Mouse (Mus musculus): ENCODE data around the gene Gpatch2.

Gpatch2 gene

GRCm38 (mm10) chr1:187303221-187303620 is 87.9 kb downstream of the Gpatch2 start:
- DNase-seq (ENCODE audit: low spot score in 2 of 2) = no peak

DNA sequence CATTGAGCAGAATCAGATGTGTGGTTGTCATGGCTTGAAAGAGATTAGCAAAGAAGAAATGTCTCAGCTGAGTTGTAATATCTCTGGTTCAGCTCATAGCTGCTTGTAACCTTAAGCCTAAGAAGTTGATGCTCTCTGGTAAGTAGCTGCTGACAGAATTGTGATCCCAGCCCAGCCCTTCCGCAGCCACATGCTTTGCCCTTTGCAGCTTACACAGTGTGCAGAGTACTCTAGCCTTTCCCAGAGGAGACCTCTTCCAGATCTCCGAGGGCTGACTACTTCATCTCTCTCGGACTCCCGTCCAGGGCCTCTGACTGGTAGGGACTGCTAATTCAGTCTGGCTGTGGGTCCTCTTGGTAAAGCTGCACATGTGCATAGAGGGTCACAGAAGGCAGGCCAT is 92.0 kb downstream of the Gpatch2 start:
- no peak for DNase-seq (ENCODE audit: low spot score in 2 of 2)

- no peak for DNase-seq (ENCODE audit: low spot score in 2 of 2)
Measured at GRCm38 (mm10) chr1:187308523-187308922, 93.2 kb downstream of the Gpatch2 start.

DNA sequence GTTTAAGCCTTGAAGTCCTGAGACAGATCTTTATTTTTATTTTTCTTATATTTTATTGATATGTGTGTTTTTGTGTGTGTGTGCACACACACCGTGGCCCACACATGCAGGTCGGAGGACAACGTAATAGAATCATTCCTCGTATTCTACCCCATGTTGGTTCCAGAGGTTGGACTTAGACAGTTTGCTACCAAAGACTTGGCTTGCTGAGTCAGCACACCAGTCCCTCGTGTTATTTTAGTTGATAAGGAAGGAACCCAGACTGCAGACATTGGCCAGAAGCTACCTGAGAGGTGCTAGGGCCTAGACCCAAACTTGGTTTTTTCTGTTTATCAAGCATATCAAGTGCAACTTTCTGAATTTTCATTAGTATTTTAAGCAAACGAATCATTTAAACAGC is 95.8 kb downstream of the Gpatch2 start:
- DNase-seq (ENCODE audit: low spot score in 2 of 2) = no peak

GRCm38 (mm10) chr1:187313323-187313722 is 98.0 kb downstream of the Gpatch2 start:
- DNase-seq (ENCODE audit: low spot score in 2 of 2) = no peak

GRCm38 (mm10) chr1:187313763-187314162 is 98.5 kb downstream of the Gpatch2 start:
- DNase-seq (ENCODE audit: low spot score in 2 of 2) = no peak

DNA sequence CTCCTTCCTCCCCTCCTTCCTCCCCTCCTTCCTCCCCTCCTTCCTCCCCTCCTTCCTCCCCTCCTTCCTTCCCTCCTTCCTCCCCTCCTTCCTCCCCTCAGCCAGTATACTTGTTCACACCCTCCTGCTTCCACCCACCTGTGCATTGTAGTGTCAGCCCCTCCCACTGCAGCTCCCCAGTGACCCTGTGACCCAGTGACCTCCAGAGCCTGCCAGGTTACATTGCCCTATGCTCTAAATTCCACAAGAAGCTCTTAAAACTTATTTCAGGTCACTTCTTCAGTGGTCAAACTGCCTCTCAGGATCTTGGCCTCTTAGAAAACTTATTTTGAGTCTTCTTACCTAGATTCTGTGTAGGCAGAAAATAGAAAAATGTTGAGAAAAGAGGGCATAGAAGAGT is 99.2 kb downstream of the Gpatch2 start:
- DNase-seq (ENCODE audit: low spot score in 2 of 2) = no peak

DNA sequence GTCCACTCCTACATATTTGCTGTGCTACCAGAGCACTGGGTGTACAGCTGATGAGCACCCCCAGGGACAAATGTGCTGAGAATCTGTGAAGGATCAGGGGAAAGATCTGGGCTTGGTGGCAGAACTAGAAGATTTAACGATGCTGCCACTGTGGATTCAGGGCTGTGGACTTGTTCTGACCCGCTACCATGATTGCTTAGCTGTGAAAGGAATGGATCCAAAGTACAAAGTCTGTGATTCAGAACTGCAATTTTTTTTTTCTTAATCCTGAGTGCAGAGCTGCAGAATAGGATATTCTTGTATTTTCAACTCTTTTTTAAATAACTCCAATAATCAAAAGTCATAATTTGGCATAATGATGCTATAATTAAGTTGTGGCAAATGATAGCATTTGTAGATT is 100.5 kb downstream of the Gpatch2 start:
- no peak for DNase-seq (ENCODE audit: low spot score in 2 of 2)

- no peak for DNase-seq (ENCODE audit: low spot score in 2 of 2)
Measured at GRCm38 (mm10) chr1:187316555-187316954, 101.2 kb downstream of the Gpatch2 start.

DNA sequence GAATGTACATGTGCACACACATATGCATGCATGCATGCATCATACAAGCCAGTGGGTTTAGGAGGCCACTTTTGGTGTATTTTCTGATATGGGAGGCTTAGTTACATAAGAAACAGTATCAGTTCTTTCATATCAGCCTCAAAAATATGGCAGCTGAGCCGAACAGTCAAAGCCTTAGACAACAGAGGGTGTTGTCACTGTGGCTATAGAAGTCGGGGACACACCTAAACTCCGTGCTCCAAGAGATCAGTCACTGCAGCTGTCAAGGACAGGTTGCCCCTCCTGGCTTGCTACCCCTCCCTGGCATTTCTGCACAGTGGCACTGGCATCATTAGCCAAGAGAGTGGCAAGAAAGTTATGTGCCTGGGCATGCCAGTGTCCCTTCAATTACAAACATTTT is 106.5 kb downstream of the Gpatch2 start:
- no peak for DNase-seq (ENCODE audit: low spot score in 2 of 2)

DNA sequence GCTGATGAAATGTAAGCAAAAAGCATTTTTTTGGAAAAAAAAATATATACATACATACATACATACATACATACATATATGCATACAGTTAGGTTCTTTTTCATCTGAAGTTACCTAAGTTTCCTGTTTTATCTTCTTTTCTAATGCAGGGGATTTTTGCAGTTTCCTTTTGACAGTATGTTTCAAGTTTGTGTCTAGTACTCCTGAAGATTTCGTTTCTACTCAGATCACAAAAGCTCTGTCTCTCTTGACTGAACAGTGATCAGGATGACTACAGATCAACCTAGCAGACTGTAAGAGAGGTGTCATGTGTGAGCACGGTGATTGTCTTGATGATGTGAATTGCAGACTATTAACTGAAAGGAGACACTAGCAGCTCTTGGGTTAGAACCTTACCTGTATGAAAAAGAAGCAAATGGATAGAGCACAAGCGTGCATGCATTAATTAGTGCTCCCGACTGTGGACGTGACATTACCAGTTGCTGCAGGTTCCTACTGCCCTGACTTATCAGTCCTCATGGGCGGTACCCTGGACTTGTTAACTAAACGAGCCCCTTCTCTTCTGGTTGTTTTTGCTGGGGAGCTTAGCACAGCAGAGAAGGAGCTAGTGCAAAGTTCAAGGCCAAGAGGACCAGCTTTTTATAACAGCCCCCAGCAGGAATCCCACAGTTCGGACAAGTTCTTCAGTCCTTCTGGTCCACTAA is 107.3 kb downstream of the Gpatch2 start:
- DNase-seq (ENCODE audit: low spot score in 2 of 2) = no peak

GRCm38 (mm10) chr1:187323209-187323589 is 107.9 kb downstream of the Gpatch2 start:
- no peak for DNase-seq (ENCODE audit: low spot score in 2 of 2)

DNA sequence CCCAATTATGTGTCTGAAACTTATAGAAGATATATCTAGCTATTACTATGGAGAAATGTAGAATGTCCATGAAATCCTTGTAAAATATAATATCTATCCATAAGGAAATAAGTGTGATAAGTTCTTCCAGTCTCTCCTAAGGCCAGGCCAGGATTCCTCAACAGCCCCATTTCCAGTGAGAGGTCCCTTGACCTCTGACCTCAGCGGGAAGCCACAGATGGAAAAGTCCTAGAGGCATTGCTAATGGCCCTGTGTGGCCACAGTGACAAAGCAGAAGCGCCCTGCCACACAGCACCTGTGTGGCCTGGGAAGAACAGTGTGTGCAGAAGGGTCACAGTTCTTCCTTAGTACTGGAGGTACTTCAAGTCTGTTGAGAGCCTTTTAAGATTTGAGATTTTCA is 127.2 kb downstream of the Gpatch2 start:
- DNase-seq (ENCODE audit: low spot score in 2 of 2) = no peak

- no peak for DNase-seq (ENCODE audit: low spot score in 2 of 2)
Measured at GRCm38 (mm10) chr1:187345156-187345555, 129.8 kb downstream of the Gpatch2 start.

DNA sequence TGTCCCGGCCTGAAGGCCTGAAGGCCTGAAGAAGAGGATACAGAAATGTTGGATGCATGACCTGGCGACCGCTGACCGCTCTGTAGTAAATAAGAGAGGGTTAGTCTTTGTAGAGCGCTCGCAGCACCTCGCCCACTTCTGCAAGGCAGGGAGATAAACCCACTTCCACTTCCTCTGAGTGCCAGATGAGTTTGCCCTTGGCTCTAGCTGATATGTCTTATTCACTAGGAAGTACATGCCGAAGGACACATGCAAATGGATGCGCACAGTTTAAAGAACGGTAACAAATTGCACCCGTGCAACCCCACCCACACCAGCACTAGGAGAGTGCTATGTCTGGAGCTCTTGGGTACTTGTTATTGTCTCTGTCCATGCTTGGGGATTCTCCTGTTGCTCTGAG is 131.6 kb downstream of the Gpatch2 start:
- no peak for DNase-seq (ENCODE audit: low spot score in 2 of 2)

DNA sequence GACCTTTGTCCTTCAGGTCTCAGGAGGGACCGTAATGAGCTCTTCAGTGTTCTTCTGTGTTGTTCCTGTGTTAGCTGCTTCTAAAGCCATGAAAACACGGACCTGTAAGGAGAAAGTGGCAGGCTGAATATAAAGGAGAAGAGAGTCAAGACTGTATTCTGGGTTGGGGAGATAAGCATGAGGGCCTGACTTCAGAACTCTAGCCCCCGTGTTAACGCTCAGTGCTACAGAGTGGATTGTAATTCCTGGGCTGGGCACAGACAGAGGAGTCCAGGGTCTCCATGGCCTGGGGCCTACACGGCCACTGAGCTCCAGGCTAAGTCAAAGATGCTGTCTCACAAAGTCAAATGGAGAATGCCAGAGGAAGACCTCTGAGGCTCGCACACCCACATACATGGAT is 132.3 kb downstream of the Gpatch2 start:
- DNase-seq (ENCODE audit: low spot score in 2 of 2) = no peak

- DNase-seq (ENCODE audit: low spot score in 2 of 2) = no peak
Measured at GRCm38 (mm10) chr1:187348053-187348820, 132.9 kb downstream of the Gpatch2 start.

GRCm38 (mm10) chr1:187348859-187349258 is 133.6 kb downstream of the Gpatch2 start:
- DNase-seq (ENCODE audit: low spot score in 2 of 2) = no peak

DNA sequence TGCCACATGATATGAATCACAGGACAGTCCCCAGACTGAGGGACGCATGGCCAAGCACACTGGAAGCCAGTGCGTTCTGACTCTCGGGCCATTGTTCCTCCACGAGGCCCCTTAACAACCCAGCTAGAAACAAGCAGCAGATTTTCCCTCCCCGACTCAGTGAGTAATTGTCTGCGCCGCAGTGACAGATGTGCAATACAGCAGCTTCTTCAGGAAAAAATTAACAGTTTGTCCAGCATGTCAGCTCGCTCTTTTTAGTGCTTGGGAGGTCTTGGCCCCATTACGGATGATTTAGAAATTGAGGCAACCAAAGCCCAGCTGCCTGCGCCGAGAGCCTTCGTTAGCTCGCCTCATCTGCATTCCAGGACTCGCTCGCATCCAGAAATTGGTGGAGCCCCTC is 140.9 kb downstream of the Gpatch2 start:
- no peak for DNase-seq (ENCODE audit: low spot score in 2 of 2)

DNA sequence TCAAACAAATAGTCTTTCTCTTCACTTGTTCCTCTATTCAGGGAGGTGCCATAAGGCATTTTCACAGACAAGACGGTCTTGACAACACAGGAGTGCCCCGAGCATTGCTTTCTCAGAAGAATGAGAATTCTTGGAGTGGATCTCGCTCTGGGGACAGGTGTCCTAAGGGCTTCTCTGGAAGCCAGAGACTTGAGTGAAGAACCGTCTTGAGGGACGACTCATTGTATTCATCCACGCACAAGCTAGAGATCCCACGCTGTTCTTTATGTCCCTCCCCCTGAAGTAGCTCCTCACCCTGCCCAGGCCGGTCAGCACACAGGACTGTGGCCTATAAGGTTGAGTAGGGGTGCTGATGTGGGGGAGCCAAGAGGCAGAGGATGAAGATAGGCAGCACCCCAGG is 141.6 kb downstream of the Gpatch2 start:
- DNase-seq (ENCODE audit: low spot score in 2 of 2) = no peak

DNA sequence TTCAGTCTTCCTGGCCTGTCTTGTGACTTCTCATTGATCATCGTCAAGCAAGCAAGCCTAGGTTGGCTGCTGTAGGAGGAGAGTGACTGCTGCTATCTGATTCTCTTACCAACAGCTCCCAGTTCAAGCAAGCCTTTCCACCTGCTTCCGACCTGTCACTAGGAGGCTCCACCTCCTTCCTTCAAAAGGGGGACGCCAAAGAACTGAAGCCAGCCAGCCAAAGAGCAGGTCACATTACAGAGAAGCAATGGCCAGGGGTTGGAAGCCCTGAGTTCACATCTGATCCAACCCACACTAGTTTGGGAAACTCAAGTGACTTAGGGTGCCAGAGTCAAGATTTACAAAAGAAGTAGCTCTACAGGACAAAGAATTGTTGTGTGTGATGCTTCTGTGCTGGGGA is 144.9 kb downstream of the Gpatch2 start:
- no peak for DNase-seq (ENCODE audit: low spot score in 2 of 2)

GRCm38 (mm10) chr1:187362536-187362935 is 147.2 kb downstream of the Gpatch2 start:
- no peak for DNase-seq (ENCODE audit: low spot score in 2 of 2)

DNA sequence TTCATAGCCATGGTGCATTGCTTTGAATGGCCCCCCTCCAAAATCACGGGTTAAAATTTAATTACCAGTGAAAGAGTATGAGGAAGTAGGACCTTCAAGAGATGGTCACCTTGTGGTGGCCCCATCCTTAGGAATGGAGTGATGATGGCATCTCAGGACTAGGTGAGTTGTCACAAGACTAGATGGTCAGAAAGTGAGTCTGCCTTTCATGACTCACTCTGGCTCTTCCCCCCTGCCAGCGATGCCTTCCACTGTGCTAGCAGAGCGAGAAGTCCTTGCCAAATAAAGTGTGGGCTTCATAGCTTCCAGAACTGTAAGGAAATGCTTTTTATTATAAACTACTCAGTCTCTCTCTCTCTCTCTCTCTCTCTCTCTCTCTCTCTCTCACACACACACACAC is 150.1 kb downstream of the Gpatch2 start:
- no peak for DNase-seq (ENCODE audit: low spot score in 2 of 2)

GRCm38 (mm10) chr1:187366806-187367205 is 151.5 kb downstream of the Gpatch2 start:
- DNase-seq (ENCODE audit: low spot score in 2 of 2) = no peak

Measured in heart, adult 9 months (tissue).